Mouse (Mus musculus): ENCODE results near the gene Rasgrf2. TPM values are rescaled to one million over a fixed set of nuclear protein-coding genes. Genes with fewer than 3 reads are reported as not detected.

The Rasgrf2 gene
- polyA plus RNA-seq (2015; fragmentation: Nextera tagmentation; extraction: Ambion mirVana) = 0.06 and 0.07 TPM in 2 replicates

GRCm38 (mm10) chr13:92131384-92132150 is at the start of gene Rasgrf2:
TSS of gene Rasgrf2 (minus strand) at chr13:92131656.

GRCm38 (mm10) chr13:91876741-91877349 is 254.6 kb downstream of the Rasgrf2 start, which contains the start of gene Ckmt2:
TSS of gene Ckmt2 (minus strand) at chr13:91876885.

Other genes starting within 250 kb of the Rasgrf2 start
- 0.80 and 0.85 TPM in 2 replicates for gene Gm20379, start 174.3 kb upstream of the Rasgrf2 start, polyA plus RNA-seq (2015; fragmentation: Nextera tagmentation; extraction: Ambion mirVana)
- 14.5 and 17.5 TPM in 2 replicates for gene Dhfr, start 223.1 kb upstream of the Rasgrf2 start, polyA plus RNA-seq (2015; fragmentation: Nextera tagmentation; extraction: Ambion mirVana)
- 15.2 and 15.6 TPM in 2 replicates for gene Msh3, start 223.3 kb upstream of the Rasgrf2 start, polyA plus RNA-seq (2015; fragmentation: Nextera tagmentation; extraction: Ambion mirVana)